Mouse (Mus musculus) heart, embryonic 15.5 days (tissue): ENCODE measurements around the gene Klc1. TPM values are rescaled to one million over a fixed set of nuclear protein-coding genes. Genes with fewer than 3 reads are reported as not detected.
A peak's percentile ranks its signal among the peaks of the same experiment; 100 is the strongest.
"Not testable (repeated sequence)": the region's sequence is repeated elsewhere in the genome, so short reads cannot be mapped to it uniquely, and the experiment has no call there.

Experiments
- ATAC-seq: fragments of 200-750 bp; cut with Nextera tagmentation; replicated peaks from 2 replicates; pipeline ENCODE4 v1.8.0; 2017; ENCODE audit warnings: low read depth, moderate TSS enrichment; ENCODE audit not compliant: insufficient number of reproducible peaks, insufficient read depth, low FRiP score
- H3K27ac ChIP-seq: fragments of 300-500 bp; sonication (generic); 2 replicates; pipeline ENCODE4 v1.5.1; 2015; ENCODE audit warnings: mild to moderate bottlenecking, inconsistent platforms
- H3K27me3 ChIP-seq: fragments of 300-500 bp; sonication (generic); 2 replicates; pipeline ENCODE4 v1.6.1; 2015; ENCODE audit warnings: inconsistent platforms
- H3K36me3 ChIP-seq: fragments of 300-500 bp; sonication (generic); 2 replicates; pipeline ENCODE4 v1.6.1; 2015; ENCODE audit warnings: mild to moderate bottlenecking, inconsistent platforms
- H3K4me1 ChIP-seq: fragments of 300-500 bp; sonication (generic); replicated peaks from 2 replicates; pipeline ENCODE4 v1.6.1; 2015; ENCODE audit warnings: inconsistent platforms
- H3K4me2 ChIP-seq: fragments of 300-500 bp; sonication (generic); 2 replicates; pipeline ENCODE4 v1.6.1; 2015; ENCODE audit warnings: inconsistent platforms, mild to moderate bottlenecking, moderate library complexity
- H3K4me3 ChIP-seq: fragments of 300-500 bp; sonication (generic); 2 replicates; pipeline ENCODE4 v1.5.1; 2015; ENCODE audit warnings: mild to moderate bottlenecking, inconsistent platforms
- H3K9ac ChIP-seq: fragments of 300-500 bp; sonication (generic); 2 replicates; pipeline ENCODE4 v1.6.1; 2015; ENCODE audit warnings: mild to moderate bottlenecking, inconsistent platforms
- H3K9me3 ChIP-seq: fragments of 300-500 bp; sonication (generic); replicated peaks from 2 replicates; pipeline ENCODE4 v1.6.1; 2016; ENCODE audit warnings: inconsistent platforms
- WGBS: fragments of 180-500 bp; shearing (Covaris S2); methylation state at CpG from one replicate; pipeline ENCODE4 v1.1.7; 2015; ENCODE audit warnings: mixed read lengths; 5-methylcytosine and 5-hydroxymethylcytosine counted together
- polyA plus RNA-seq: library from polyadenylated mRNA; unstranded; fragments of >200 nt; fragmentation: Nextera tagmentation; extraction: Ambion mirVana; gene quantifications from 2 replicates; pipeline ENCODE4 v1.2.1, GENCODE M21; 2015

Klc1 gene
- polyA plus RNA-seq, 1 experiment from 2014 or later: 105 TPM

DNA sequence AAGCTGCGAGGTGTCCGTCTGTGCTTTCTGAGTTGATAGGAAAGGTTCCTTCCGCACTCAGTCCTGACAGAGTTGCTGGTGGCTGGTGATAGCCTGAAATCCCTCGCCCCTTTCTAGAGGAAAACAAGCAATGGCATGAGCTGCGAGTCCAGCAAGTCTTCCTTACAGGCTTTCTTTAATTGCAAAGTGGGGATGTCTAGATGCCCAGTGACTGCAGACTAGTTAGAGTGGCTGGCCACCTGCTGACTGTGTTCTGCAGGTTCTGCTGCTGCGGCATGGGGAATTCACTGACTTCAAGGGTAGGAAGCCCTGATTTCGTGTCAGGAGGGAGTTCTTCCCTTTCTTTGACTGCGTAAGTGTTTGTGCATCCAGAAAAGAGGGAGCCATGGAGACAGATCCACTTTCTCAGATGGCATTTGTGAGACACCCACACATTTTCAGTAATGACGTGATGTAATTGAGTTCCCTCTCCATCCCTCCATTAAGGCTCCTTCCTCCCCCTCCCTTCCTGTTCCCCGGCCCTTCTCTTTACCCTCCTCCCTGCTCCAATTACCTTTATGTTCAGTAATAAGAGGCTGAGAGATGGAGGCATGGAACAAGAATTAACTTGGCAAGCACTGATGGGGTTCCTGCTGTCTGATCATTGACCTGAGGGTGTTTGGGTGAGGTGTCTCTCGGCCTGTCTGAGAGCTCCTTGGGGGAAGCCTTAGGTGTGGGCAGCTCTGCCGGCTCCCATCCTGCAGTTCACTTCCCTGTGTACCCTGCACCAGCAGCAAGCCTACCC is 33.1 kb upstream of the Klc1 start:
- Histone ChIP-seq H3K4me1 (peaks cover 14% of the 10 kb centered on the region), H3K4me2 (no peak overlapping the region; the same call in 1 of the 2 replicates), H3K9ac (no peak overlapping the region), H3K27me3 (no peaks in the 10 kb centered on the region), H3K27ac (peak overlapping the region; percentile 70), H3K4me3 (no peak overlapping the region), H3K9me3 (no peaks in the 10 kb centered on the region), H3K36me3 (peaks cover 21% of the 10 kb centered on the region)
- peak; percentile 12; the same call in 1 of the 2 replicates for ATAC-seq
- WGBS: 67% methylated on average over 12 of the region's 12 CpGs

GRCm38 (mm10) chr12:111726122-111726463 is 32.6 kb upstream of the Klc1 start:
- Histone ChIP-seq H3K27ac (peak overlapping the region; percentile 70), H3K4me2 (no peak overlapping the region; the same call in 1 of the 2 replicates), H3K36me3 (peaks cover 21% of the 10 kb centered on the region), H3K9me3 (no peaks in the 10 kb centered on the region), H3K9ac (no peak overlapping the region), H3K27me3 (no peaks in the 10 kb centered on the region), H3K4me1 (peaks cover 14% of the 10 kb centered on the region), H3K4me3 (no peak overlapping the region)
- 55% methylated on average over 4 of the region's 4 CpGs for WGBS
- peak; percentile 28; the same call in 1 of the 2 replicates for ATAC-seq

- H3K36me3 ChIP-seq: peaks cover 25% of the 10 kb centered on the region
- no peak overlapping the region for H3K27ac ChIP-seq
- no peak overlapping the region for H3K4me2 ChIP-seq
- H3K4me3 ChIP-seq: no peak overlapping the region
- H3K9ac ChIP-seq: no peak overlapping the region
- 75% methylated on average over 1 of the region's 1 CpGs for WGBS
- ATAC-seq: no peak
- H3K4me1 ChIP-seq: peaks cover 22% of the 10 kb centered on the region
- H3K9me3 ChIP-seq: no peaks in the 10 kb centered on the region
- no peaks in the 10 kb centered on the region for H3K27me3 ChIP-seq
Observed at GRCm38 (mm10) chr12:111727956-111728355, 30.7 kb upstream of the Klc1 start.

DNA sequence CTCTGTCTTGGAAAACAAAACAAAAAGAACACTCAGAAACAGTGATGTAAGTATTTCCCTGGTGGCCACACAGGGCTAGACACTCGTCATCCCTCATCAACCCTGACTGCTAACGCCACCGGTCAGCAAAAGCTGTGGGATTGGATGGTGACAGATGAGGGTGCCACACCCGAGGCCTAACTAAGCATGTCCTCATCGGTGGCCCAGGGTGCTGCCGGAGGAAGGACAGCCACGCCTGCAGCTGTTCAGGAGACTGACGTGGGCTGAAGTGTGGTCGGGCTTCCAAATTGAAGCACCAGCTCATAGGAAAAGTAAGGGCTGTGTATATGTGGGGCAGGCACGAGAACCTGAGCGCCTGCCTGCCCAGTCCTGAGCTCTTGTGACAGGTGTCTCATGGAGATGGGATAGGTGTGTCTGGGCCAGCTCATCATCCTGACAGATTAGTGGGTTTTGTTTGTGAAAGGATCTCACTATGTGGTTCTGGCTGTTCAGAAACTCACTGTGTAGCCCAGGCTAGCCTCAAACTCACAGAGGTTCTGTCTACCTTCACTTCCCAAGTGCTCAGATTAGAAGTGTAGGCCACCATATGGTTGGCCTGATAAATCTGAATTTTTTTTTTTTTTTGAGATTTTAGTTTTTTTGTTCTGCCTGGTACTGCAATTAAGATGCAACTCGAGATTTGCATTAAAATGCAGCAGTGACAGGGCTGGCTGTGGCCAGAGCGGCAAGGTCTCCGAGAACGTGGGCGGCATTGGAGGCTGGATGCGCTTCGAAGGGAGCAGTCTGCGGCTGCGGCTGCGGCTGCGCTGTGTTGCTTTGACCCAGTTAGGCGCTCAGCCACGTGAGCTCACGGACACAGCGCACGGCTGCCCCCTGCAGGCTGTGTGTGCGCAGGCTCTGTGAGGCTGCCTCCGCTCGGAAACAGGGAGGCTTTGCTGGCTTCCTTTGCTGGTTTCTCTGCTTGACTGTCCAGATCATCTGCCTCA is 26.5 kb upstream of the Klc1 start:
- Histone ChIP-seq H3K4me2 (peak overlapping the region; percentile 50), H3K36me3 (peaks cover 7% of the 10 kb centered on the region; the same call in 1 of the 2 replicates), H3K27me3 (no peaks in the 10 kb centered on the region), H3K4me1 (peaks cover 9% of the 10 kb centered on the region), H3K9me3 (no peaks in the 10 kb centered on the region), H3K9ac (no peak overlapping the region), H3K4me3 (0 out of 2 replicates have a peak overlapping the region, but pooled peaks have one; percentile 14), H3K27ac (no peak overlapping the region)
- peak; percentile 85 for ATAC-seq
- WGBS: 31% methylated on average over 30 of the region's 30 CpGs

- Histone ChIP-seq H3K9ac (no peak overlapping the region), H3K4me2 (0 out of 2 replicates have a peak overlapping the region, but pooled peaks have one; percentile 50), H3K36me3 (peaks cover 7% of the 10 kb centered on the region; the same call in 1 of the 2 replicates), H3K9me3 (no peaks in the 10 kb centered on the region), H3K27ac (no peak overlapping the region), H3K27me3 (no peaks in the 10 kb centered on the region), H3K4me1 (peaks cover 11% of the 10 kb centered on the region), H3K4me3 (no peak overlapping the region)
- 0 out of 2 replicates have a peak, but pooled peaks have one; percentile 21 for ATAC-seq
- 59% methylated on average over 5 of the region's 5 CpGs for WGBS
Observed at GRCm38 (mm10) chr12:111732921-111733320, 25.7 kb upstream of the Klc1 start.

DNA sequence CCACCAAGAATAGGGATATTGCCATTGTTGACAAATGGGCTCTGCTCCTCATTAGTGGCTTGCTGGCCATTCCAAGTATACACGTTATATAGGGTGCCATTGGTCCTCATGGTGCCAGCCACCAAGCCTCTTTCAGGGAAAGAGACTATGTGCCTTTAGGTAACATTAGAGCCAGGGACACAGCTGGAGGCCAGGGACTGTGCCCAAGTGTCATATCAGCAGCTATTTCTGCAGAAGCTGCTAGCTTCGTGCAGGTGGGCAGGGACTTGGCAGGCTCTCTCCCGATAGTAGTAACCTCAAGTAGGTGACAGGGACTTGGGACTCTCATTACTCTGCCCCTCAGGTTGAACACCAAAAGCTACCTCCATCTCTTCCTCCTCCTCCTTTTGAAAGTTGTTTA is 23.7 kb upstream of the Klc1 start:
- Histone ChIP-seq H3K27me3 (no peaks in the 10 kb centered on the region), H3K9me3 (no peaks in the 10 kb centered on the region), H3K36me3 (peaks cover 5% of the 10 kb centered on the region; the same call in 1 of the 2 replicates), H3K4me2 (no peak overlapping the region), H3K9ac (no peak overlapping the region), H3K27ac (no peak overlapping the region), H3K4me1 (peaks cover 11% of the 10 kb centered on the region), H3K4me3 (no peak overlapping the region)
- WGBS: 72% methylated on average over 3 of the region's 3 CpGs
- ATAC-seq: no peak

DNA sequence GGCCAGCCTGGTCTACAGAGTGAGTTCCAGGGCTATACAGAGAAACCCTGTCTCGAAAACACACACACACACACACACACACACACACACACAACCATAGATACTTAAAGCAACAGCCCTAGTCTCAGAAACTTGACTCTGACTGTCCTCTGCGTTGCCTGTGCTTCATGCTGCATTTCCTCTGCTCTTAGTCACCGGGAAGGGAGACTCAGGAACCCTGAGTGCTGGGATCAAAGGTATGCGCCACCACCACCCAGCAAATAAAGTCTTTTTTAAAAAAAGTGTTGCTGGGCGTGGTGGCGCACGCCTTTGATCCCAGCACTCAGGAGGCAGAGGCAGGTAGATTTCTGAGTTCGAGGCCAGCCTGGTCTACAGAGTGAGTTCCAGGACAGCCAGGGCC is 22.0 kb upstream of the Klc1 start:
- 84% methylated on average over 8 of the region's 8 CpGs for WGBS
- not testable (repeated sequence) for ATAC-seq, H3K9ac ChIP-seq

DNA sequence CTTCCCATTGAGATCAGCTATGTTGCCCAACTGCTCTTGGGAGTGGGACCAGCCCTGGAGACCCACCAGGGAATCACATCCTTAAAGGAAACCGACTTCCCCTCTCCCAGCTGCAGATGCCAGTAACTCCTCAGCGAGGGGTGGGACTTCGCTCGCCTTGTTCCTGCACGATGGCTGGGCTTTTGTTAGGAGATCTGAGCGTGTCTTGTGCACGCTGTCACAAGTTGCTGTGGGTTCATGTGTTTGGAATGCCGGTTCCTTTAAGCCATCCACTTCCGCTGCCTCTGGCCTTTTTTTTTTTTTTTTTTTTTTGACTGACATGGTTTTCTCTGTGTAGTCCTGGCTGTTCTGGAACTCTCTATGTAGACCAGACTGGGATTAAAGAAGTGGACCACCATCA is 21.3 kb upstream of the Klc1 start:
- no peak overlapping the region for H3K9ac ChIP-seq
- no peak overlapping the region for H3K4me2 ChIP-seq
- no peaks in the 10 kb centered on the region for H3K9me3 ChIP-seq
- H3K36me3 ChIP-seq: no peaks in the 10 kb centered on the region
- WGBS: 46% methylated on average over 9 of the region's 9 CpGs
- H3K4me3 ChIP-seq: no peak overlapping the region
- no peaks in the 10 kb centered on the region for H3K27me3 ChIP-seq
- ATAC-seq: no peak
- H3K27ac ChIP-seq: no peak overlapping the region
- peaks cover 13% of the 10 kb centered on the region for H3K4me1 ChIP-seq

More for the DNA sequence above, 22.0 kb upstream of the Klc1 start:
- not testable (repeated sequence) for H3K4me2 ChIP-seq, H3K27me3 ChIP-seq, H3K27ac ChIP-seq, H3K9me3 ChIP-seq, H3K4me3 ChIP-seq, H3K36me3 ChIP-seq
- H3K4me1 ChIP-seq: peaks cover 18% of the 10 kb centered on the region

DNA sequence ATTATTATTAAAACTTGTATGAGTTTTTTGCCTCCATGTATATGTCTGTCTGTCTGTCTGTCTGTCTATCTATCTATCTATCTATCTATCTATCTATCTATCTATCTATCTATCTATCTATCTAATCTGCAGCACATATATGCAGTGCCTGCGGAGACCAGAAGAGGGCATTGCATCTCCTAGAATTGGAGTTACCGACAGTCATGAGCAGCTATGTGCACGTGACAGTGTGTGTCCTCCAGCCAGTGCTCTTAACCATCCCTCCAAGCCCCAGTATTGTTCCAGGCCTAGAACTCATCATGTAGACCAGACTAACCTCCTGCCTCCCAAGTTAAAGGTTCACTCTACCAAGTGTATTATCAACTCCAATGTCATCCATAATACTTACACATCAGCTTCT is 19.9 kb upstream of the Klc1 start:
- H3K4me2 ChIP-seq: no peak overlapping the region
- H3K36me3 ChIP-seq: no peaks in the 10 kb centered on the region
- ATAC-seq: no peak
- no peaks in the 10 kb centered on the region for H3K27me3 ChIP-seq
- no peak overlapping the region for H3K9ac ChIP-seq
- H3K9me3 ChIP-seq: no peaks in the 10 kb centered on the region
- H3K4me1 ChIP-seq: peaks cover 15% of the 10 kb centered on the region
- 31% methylated on average over 3 of the region's 3 CpGs for WGBS
- H3K27ac ChIP-seq: no peak overlapping the region
- H3K4me3 ChIP-seq: no peak overlapping the region

DNA sequence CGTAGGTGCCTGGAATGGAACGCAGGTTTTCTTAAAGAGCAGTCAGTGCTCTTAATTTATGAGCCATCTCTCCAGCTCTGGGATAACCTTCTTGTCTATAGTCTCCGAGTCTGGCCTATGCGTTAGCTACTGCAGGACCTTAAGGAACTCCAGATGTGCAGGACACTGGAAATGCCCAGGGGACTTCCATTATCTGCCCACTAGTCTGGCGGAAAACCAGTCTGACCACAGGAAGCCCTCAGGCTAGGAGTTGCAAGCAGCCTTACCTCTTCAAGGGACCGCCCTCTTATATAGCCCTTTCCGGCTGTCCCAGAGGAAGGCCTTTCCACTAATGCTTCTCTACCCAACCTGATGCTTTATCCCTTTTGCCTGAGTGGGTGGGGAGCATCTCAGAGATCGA is 17.3 kb upstream of the Klc1 start:
- no peaks in the 10 kb centered on the region for H3K36me3 ChIP-seq
- no peak for ATAC-seq
- no peak overlapping the region for H3K4me2 ChIP-seq
- no peaks in the 10 kb centered on the region for H3K27me3 ChIP-seq
- H3K9ac ChIP-seq: no peak overlapping the region
- no peak overlapping the region for H3K27ac ChIP-seq
- H3K9me3 ChIP-seq: no peaks in the 10 kb centered on the region
- peaks cover 31% of the 10 kb centered on the region for H3K4me1 ChIP-seq
- H3K4me3 ChIP-seq: no peak overlapping the region
- 61% methylated on average over 8 of the region's 8 CpGs for WGBS

DNA sequence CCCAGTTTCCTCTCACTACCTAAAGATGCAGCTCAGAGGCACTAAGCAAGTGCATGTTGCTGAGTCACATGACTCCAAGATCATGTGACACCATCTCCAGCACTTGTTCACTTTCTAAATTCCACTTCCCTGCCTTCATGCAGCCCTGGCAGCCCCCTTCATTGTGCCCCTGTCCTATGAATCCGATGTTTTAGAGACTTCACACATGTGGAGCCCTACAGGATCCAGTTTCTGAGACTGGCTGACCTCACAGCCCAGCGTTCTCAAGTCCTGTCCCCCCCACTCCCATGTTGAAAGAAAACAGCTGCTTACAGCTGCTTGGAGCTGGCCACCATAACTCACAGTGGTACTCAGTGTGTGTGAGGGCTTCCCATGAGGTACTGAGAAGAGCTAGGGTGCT is 15.2 kb upstream of the Klc1 start:
- 49% methylated on average over 2 of the region's 2 CpGs for WGBS
- H3K4me2 ChIP-seq: no peak overlapping the region
- no peak overlapping the region for H3K4me3 ChIP-seq
- no peak for ATAC-seq
- H3K9ac ChIP-seq: no peak overlapping the region
- H3K27me3 ChIP-seq: no peaks in the 10 kb centered on the region
- H3K36me3 ChIP-seq: no peaks in the 10 kb centered on the region
- no peaks in the 10 kb centered on the region for H3K9me3 ChIP-seq
- peaks cover 37% of the 10 kb centered on the region for H3K4me1 ChIP-seq
- peak overlapping the region; percentile 43 for H3K27ac ChIP-seq
